Mouse (Mus musculus): Measurements from ENCODE around the gene Cd6.

GRCm38 (mm10) chr19:10740641-10741440 is 89.0 kb downstream of the Cd6 start:
- TF ChIP-seq CTCF (IDR thresholded peaks at IDR 0.05; ENCODE audit: low read depth) (no peak), EP300 (IDR thresholded peaks at IDR 0.05; ENCODE audit: low read depth) (no peak)
